Mouse (Mus musculus) liver, postnatal 0 days (tissue): ENCODE data around the gene Ttc9b.

ENCODE experiments used
- CTCF ChIP-seq: sonication (generic); IDR thresholded peaks from 2 replicates; pipeline ENCODE4 v1.5.1; 2016; ENCODE audit warnings: antibody characterized with exemption, low read depth
- EP300 ChIP-seq: IDR thresholded peaks from 2 replicates; pipeline ENCODE4 v1.6.1; 2016; ENCODE audit warnings: antibody characterized with exemption, low read depth, mild to moderate bottlenecking

DNA sequence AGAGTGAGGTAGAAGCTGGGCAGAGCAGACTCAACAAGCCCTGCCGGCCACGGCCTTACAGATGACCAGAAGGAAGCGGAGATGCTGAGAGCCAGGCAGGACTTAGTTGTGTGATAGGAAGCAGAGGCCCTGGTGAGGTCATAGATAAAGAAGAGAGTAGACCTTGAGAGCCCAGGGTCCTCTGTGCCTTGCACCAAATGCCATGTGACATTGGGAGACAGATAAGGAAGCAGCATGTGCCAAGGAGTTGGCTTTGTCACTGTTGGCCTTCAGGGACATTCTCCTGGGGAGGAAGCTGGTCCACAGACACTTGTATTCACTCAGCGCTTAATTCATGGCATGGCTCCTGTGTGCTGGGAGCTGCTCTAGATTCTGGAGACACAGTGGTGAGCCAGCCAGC is 44.4 kb upstream of the Ttc9b start:
- TF ChIP-seq CTCF (no peak), EP300 (no peak)
